Mouse (Mus musculus) liver, adult (tissue): ENCODE measurements around the gene Map3k12.

Source experiments
- GATA4 ChIP-seq: IDR thresholded peaks from 2 replicates; pipeline ENCODE4 v1.6.1; 2014; ENCODE audit warnings: mild to moderate bottlenecking, low read length; ENCODE audit not compliant: insufficient replicate concordance

The Map3k12 gene

GRCm38 (mm10) chr15:102516728-102517404 lies at the start of gene Map3k12:
Map3k12 (minus strand) TSS chr15:102517064.
- no peak for TF ChIP-seq GATA4

GRCm38 (mm10) chr15:102563681-102564080 lies 46.8 kb upstream of the Map3k12 start:
- no peak for TF ChIP-seq GATA4

GRCm38 (mm10) chr15:102563061-102563460 lies 46.2 kb upstream of the Map3k12 start:
- TF ChIP-seq GATA4 = no peak

- TF ChIP-seq GATA4 = no peak
Observed at GRCm38 (mm10) chr15:102562491-102562890, 45.6 kb upstream of the Map3k12 start.

GRCm38 (mm10) chr15:102557580-102557979 lies 40.7 kb upstream of the Map3k12 start:
- no peak for TF ChIP-seq GATA4

- TF ChIP-seq GATA4 = no peak
Observed at GRCm38 (mm10) chr15:102555581-102555980, 38.7 kb upstream of the Map3k12 start.

- TF ChIP-seq GATA4 = no peak
Observed at GRCm38 (mm10) chr15:102552599-102552998, 35.7 kb upstream of the Map3k12 start.

- TF ChIP-seq GATA4 = no peak
Observed at GRCm38 (mm10) chr15:102547478-102547877, 30.6 kb upstream of the Map3k12 start.

- TF ChIP-seq GATA4 = no peak
Observed at GRCm38 (mm10) chr15:102546677-102547427, 30.0 kb upstream of the Map3k12 start.

- no peak for TF ChIP-seq GATA4
Observed at GRCm38 (mm10) chr15:102546246-102546645, 29.4 kb upstream of the Map3k12 start.

- no peak for TF ChIP-seq GATA4
Observed at GRCm38 (mm10) chr15:102544801-102545200, 27.9 kb upstream of the Map3k12 start.

- no peak for TF ChIP-seq GATA4
Observed at GRCm38 (mm10) chr15:102533926-102534325, 17.1 kb upstream of the Map3k12 start.

- no peak for TF ChIP-seq GATA4
Observed at GRCm38 (mm10) chr15:102532106-102532900, 15.4 kb upstream of the Map3k12 start.

- TF ChIP-seq GATA4 = no peak
Observed at GRCm38 (mm10) chr15:102531586-102531985, 14.7 kb upstream of the Map3k12 start.

- TF ChIP-seq GATA4 = no peak
Observed at GRCm38 (mm10) chr15:102530566-102530965, 13.7 kb upstream of the Map3k12 start.

GRCm38 (mm10) chr15:102528396-102528795 lies 11.5 kb upstream of the Map3k12 start:
- no peak for TF ChIP-seq GATA4
